Mouse (Mus musculus) heart, postnatal 0 days (tissue): ENCODE data around the gene Tnip3. TPM values are rescaled to one million over a fixed set of nuclear protein-coding genes. Genes with fewer than 3 reads are reported as not detected.

Experiments
- ATAC-seq: fragments of 200-750 bp; cut with Nextera tagmentation; 2 replicates; pipeline ENCODE4 v1.8.0; 2017; ENCODE audit warnings: low read depth, moderate number of reproducible peaks, moderate library complexity; ENCODE audit not compliant: insufficient read depth
- DNase-seq: peaks from one replicate; pipeline ENCODE4 v3.0.0-alpha.2; 2016; ENCODE audit warnings: low spot score
- H3K27ac ChIP-seq: fragments of 300-500 bp; sonication (generic); 2 replicates; pipeline ENCODE4 v1.5.1; 2014; ENCODE audit warnings: low read depth, mild to moderate bottlenecking
- H3K27me3 ChIP-seq: fragments of 300-500 bp; sonication (generic); 2 replicates; pipeline ENCODE4 v1.6.1; 2014; ENCODE audit warnings: low read length, mixed read lengths; ENCODE audit not compliant: control insufficient read depth, insufficient read depth
- H3K36me3 ChIP-seq: fragments of 300-500 bp; sonication (generic); replicated peaks from 2 replicates; pipeline ENCODE4 v1.6.1; 2014; ENCODE audit warnings: low read length, mixed read lengths; ENCODE audit not compliant: control insufficient read depth, insufficient read depth
- H3K4me1 ChIP-seq: fragments of 300-500 bp; sonication (generic); 2 replicates; pipeline ENCODE4 v1.6.1; 2014; ENCODE audit warnings: antibody characterized with exemption; ENCODE audit not compliant: control insufficient read depth, insufficient read depth
- H3K4me2 ChIP-seq: fragments of 300-500 bp; sonication (generic); 2 replicates; pipeline ENCODE4 v1.6.1; 2014; ENCODE audit warnings: low read depth, mild to moderate bottlenecking, low read length, moderate library complexity
- H3K4me3 ChIP-seq: fragments of 300-500 bp; sonication (generic); 2 replicates; pipeline ENCODE4 v1.5.1; 2014; ENCODE audit warnings: low read depth, low read length
- H3K9ac ChIP-seq: fragments of 300-500 bp; sonication (generic); replicated peaks from 2 replicates; pipeline ENCODE4 v1.6.1; 2014; ENCODE audit warnings: low read depth, low read length, mixed read lengths
- H3K9me3 ChIP-seq: fragments of 300-500 bp; sonication (generic); replicated peaks from 2 replicates; pipeline ENCODE4 v1.6.1; 2016; ENCODE audit warnings: low read length; ENCODE audit not compliant: control insufficient read depth
- CTCF ChIP-seq: IDR thresholded peaks from 2 replicates; pipeline ENCODE4 v1.5.1; 2016; ENCODE audit warnings: antibody characterized with exemption, control low read depth, low read depth
- EP300 ChIP-seq: IDR thresholded peaks from 2 replicates; pipeline ENCODE4 v1.6.1; 2016; ENCODE audit warnings: antibody characterized with exemption, low read depth
- WGBS: fragments of 180-500 bp; shearing (Covaris S2); extraction: QIAGEN DNeasy Blood & Tissue Kit; methylation state at CpG from one replicate; pipeline ENCODE4 v1.1.7; 2014; 5-methylcytosine and 5-hydroxymethylcytosine counted together
- polyA plus RNA-seq: library from polyadenylated mRNA; unstranded; fragments of >200 nt; fragmentation: Nextera tagmentation; extraction: Ambion mirVana; gene quantifications from 2 replicates; pipeline ENCODE4 v1.2.1, GENCODE M21; 2015
- total RNA-seq: library from RNA; depleted of rRNA; stranded (reverse); fragments of >200 nt; gene quantifications from 2 replicates; pipeline ENCODE4 v1.2.3, GENCODE M21; 2014; ENCODE audit warnings: low replicate concordance

The Tnip3 gene
- total and polyA plus RNA-seq, 2 experiments from 2014 or later, result 2.0 to 4.4 TPM

DNA sequence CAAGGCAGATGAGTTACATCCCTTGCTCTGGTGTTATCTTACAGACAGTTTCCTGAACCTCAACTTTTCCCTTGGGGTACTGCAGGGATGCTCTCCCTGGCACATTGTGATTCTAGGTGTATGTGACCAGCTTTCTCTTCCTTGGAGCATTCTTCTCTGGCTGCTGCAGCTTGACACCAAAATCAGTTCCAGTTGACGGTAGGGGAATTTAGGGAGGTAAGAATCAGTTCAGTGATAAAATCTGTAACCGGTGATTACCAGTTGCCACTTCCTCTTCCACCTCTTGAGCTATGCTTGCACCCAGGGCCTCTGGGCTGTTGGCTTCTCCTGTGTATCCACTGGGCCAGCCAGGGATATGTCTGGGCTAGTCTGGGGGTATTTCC, 39.5 kb downstream of the Tnip3 start:
- Histone ChIP-seq H3K27me3 (no peaks in the 10 kb centered on the region), H3K4me2 (no peak overlapping the region), H3K36me3 (no peaks in the 10 kb centered on the region), H3K9me3 (no peaks in the 10 kb centered on the region), H3K4me1 (no peaks in the 10 kb centered on the region), H3K4me3 (no peak overlapping the region), H3K9ac (no peak overlapping the region), H3K27ac (no peak overlapping the region)
- DNase-seq (no peak), ATAC-seq (no peak)
- TF ChIP-seq CTCF, result no peak
- 46% methylated on average over 2 of the region's 2 CpGs for WGBS

DNA sequence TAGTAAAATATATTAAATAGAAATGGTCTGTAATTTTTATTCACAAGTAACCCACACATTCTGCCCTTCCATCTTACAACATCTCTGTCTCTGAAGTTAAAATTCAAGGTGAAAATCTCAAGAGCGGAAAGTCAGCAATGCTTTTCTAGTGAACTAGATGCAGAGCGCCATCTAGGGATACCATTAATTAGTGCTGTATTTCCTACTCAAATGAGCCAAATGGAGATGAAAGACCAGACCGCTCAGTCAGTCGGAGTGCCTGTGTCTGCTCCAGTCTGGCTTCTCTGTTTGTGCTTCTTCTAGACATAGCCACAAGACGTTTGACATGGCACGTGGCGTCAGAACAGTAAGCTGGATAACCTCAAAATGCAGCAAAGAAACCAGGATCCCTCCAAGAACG, 44.6 kb downstream of the Tnip3 start:
- TF ChIP-seq CTCF (peak; percentile 79), EP300 (no peak)
- no peak overlapping the region for H3K9ac ChIP-seq
- DNase-seq (peak; percentile 77), ATAC-seq (peak; percentile 49; the same call in 1 of the 2 replicates)
- peaks cover 4% of the 10 kb centered on the region for H3K4me1 ChIP-seq
- H3K36me3 ChIP-seq, result no peaks in the 10 kb centered on the region
- WGBS, result 24% methylated on average over 8 of the region's 8 CpGs
- H3K27me3 ChIP-seq, result no peaks in the 10 kb centered on the region
- no peak overlapping the region for H3K4me2 ChIP-seq
- no peak overlapping the region for H3K27ac ChIP-seq
- H3K4me3 ChIP-seq, result no peak overlapping the region
- no peaks in the 10 kb centered on the region for H3K9me3 ChIP-seq

- no peaks in the 10 kb centered on the region for H3K9me3 ChIP-seq
- TF ChIP-seq CTCF (peak; percentile 5; the same call in 1 of the 2 replicates), EP300 (no peak)
- no peak overlapping the region for H3K4me3 ChIP-seq
- H3K27me3 ChIP-seq, result no peaks in the 10 kb centered on the region
- H3K4me2 ChIP-seq, result no peak overlapping the region
- peak; percentile 50 for DNase-seq
- WGBS, result 20% methylated on average over 8 of the region's 8 CpGs
- no peak overlapping the region for H3K9ac ChIP-seq
- H3K36me3 ChIP-seq, result no peaks in the 10 kb centered on the region
- ATAC-seq, result no peak; the same call in 1 of the 2 replicates
- peaks cover 22% of the 10 kb centered on the region; the same call in 1 of the 2 replicates for H3K4me1 ChIP-seq
- H3K27ac ChIP-seq, result peak overlapping the region; percentile 81
Measured at GRCm38 (mm10) chr6:65578151-65578973, 53.2 kb downstream of the Tnip3 start.

- H3K27me3 ChIP-seq, result no peaks in the 10 kb centered on the region
- H3K9me3 ChIP-seq, result no peaks in the 10 kb centered on the region
- no peak for DNase-seq
- TF ChIP-seq EP300, result no peak
- H3K27ac ChIP-seq, result no peak overlapping the region
- ATAC-seq, result no peak
- no peaks in the 10 kb centered on the region for H3K36me3 ChIP-seq
- WGBS, result 79% methylated on average over 4 of the region's 4 CpGs
- no peak overlapping the region for H3K9ac ChIP-seq
- H3K4me2 ChIP-seq, result no peak overlapping the region
- no peak overlapping the region for H3K4me3 ChIP-seq
- peaks cover 28% of the 10 kb centered on the region for H3K4me1 ChIP-seq
Measured at GRCm38 (mm10) chr6:65583029-65583428, 57.9 kb downstream of the Tnip3 start.

DNA sequence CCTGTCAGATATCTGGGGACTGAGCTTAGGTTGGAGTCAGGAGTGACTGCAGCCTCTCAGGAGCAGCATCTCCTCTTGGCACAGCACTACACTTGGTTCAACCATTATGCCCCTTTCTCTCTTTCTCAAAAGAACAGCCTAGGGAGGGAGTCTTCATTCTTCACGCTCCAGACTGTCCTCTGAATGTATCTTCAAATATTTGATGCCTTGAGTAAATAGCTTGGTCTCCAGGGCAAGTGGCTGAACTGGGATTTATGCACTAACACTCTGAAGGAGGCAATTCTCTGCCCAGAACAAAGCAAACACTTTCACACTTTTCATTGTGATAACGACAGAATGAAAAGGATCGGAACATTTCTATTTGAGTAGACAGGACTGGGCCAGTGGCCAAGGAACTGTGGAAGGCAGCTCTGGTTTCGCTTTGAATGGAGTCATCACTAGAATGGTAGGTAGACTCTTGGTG, 59.8 kb downstream of the Tnip3 start:
- no peak overlapping the region; the same call in 1 of the 2 replicates for H3K9ac ChIP-seq
- peak overlapping the region; percentile 42 for H3K4me2 ChIP-seq
- no peak overlapping the region for H3K4me3 ChIP-seq

More for the DNA sequence above, 59.8 kb downstream of the Tnip3 start:
- Histone ChIP-seq H3K4me1 (peaks cover 20% of the 10 kb centered on the region), H3K36me3 (no peaks in the 10 kb centered on the region), H3K27ac (peak overlapping the region; percentile 92), H3K27me3 (no peaks in the 10 kb centered on the region), H3K9me3 (no peaks in the 10 kb centered on the region)
- TF ChIP-seq CTCF (no peak), EP300 (no peak; the same call in 1 of the 2 replicates)
- WGBS, result 9% methylated on average over 4 of the region's 4 CpGs
- peak; percentile 94 for ATAC-seq
- DNase-seq, result peak; percentile 93
